Comparison of ENCODE assay signal across 8 mouse cellular contexts in the genomic region with DNA sequence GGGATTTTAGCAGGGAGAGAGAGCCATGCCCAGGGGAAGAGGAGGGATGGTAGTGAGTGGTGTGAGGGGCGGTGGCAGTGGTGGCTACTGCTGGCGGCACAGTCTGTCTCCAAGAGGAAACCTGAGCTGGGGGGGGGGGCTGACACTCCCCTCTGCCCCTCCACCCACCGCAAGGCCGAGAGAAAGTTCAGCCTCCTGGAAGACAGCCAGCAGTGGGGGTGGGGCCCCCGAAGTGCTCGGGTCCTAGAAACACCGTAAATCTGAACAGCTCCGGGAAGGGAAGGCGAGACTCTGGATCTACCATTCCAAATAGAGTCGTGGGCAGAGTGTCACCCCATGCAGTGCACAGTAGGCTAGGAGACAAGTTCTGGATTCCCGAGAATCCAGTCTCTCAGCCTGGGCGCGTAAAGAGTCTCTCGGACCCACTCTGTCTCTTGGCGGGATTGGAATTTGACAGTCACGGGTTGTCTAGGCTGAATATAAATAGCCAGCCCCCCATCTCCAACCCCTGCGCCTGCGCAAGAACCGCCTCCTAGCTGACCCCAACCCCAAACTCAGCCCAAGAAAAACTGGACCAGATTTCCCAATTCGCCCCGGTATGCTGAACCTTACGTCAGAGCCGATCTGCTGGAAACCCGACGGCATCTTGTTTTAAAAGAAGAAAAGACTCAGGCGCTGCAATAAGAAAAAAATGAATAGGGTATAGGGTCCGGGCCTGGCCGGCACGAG. TPM values are rescaled to one million over a fixed set of nuclear protein-coding genes. Genes with fewer than 3 reads are reported as not detected.
DNase-seq lines count a peak whose midpoint lies in the region; ATAC-seq and TF ChIP-seq lines count a peak whose summit lies in the region.

No protein-coding gene starts in this region.

- 3% methylated on average over 29 of the region's 29 CpGs for WGBS in intestine, embryonic 16.5 days
- 9% methylated on average over 29 of the region's 29 CpGs for WGBS in liver, embryonic 16.5 days (ENCODE audit: insufficient replicate concordance)
- WGBS in stomach, postnatal 0 days, result 5% methylated on average over 28 of the region's 29 CpGs

- H3K9ac ChIP-seq in intestine, embryonic 16.5 days (ENCODE audit: low read depth, low read length), result peak overlapping the region; percentile 54
- peak overlapping the region; percentile 80 for H3K9ac ChIP-seq in liver, embryonic 16.5 days (ENCODE audit: low read depth, low read length)
- peak overlapping the region; percentile 63 for H3K9ac ChIP-seq in stomach, postnatal 0 days (ENCODE audit: low read length)

- no peak for TF ChIP-seq CTCF in stomach, postnatal 0 days (IDR thresholded peaks at IDR 0.05; ENCODE audit: low read depth)

- intact Hi-C loops in gastrocnemius, postnatal 36 days (cut with DNase I), result no loop called here

- no peaks in the 10 kb centered on the region for H3K27me3 ChIP-seq in intestine, embryonic 16.5 days (replicated peaks; ENCODE audit: control insufficient read depth, insufficient read depth, low read length)
- peaks cover 7% of the 10 kb centered on the region for H3K27me3 ChIP-seq in liver, embryonic 16.5 days (ENCODE audit: control insufficient read depth, insufficient read depth, low read depth, low read length)
- no peaks in the 10 kb centered on the region for H3K27me3 ChIP-seq in stomach, postnatal 0 days (ENCODE audit: control insufficient read depth, insufficient read depth, low read length)

- peak; percentile 26 for ATAC-seq in intestine, embryonic 16.5 days
- 0 out of 2 replicates have a peak, but pooled peaks have one; percentile 2 for ATAC-seq in liver, embryonic 16.5 days (ENCODE audit: low read depth)
- peak; percentile 39; the same call in 1 of the 2 replicates for ATAC-seq in stomach, postnatal 0 days (ENCODE audit: low FRiP score, low TSS enrichment)

- peak; percentile 58 to 62 for DNase-seq in cerebellum, postnatal 10 days
- no peak for DNase-seq in cerebellum, postnatal 4 days (ENCODE audit: low spot score in 2 of 2)
- DNase-seq in c-Kit-positive CD71-positive TER-119-positive erythroid progenitor cells, embryonic 14.5 days (ENCODE audit: low spot score), result peak; percentile 33
- DNase-seq in gastrocnemius, postnatal 36 days, result peak; percentile 68 to 83
- peak; percentile 51 for DNase-seq in stomach, postnatal 0 days (ENCODE audit: low spot score)
- DNase-seq in natural killer cell, adult 2 months (ENCODE audit: low spot score in 2 of 2), result no peak

- H3K4me2 ChIP-seq in intestine, embryonic 16.5 days (ENCODE audit: low read depth, low read length), result peak overlapping the region; percentile 83
- peak overlapping the region; percentile 94 for H3K4me2 ChIP-seq in liver, embryonic 16.5 days (ENCODE audit: low read depth, low read length)
- peak overlapping the region; percentile 66 for H3K4me2 ChIP-seq in stomach, postnatal 0 days (replicated peaks; ENCODE audit: low read depth)

- no peaks in the 10 kb centered on the region for H3K9me3 ChIP-seq in intestine, embryonic 16.5 days (ENCODE audit: control insufficient read depth, low read length)
- no peaks in the 10 kb centered on the region for H3K9me3 ChIP-seq in liver, embryonic 16.5 days (replicated peaks; ENCODE audit: control insufficient read depth, low read length)
- no peaks in the 10 kb centered on the region for H3K9me3 ChIP-seq in stomach, postnatal 0 days (ENCODE audit: control insufficient read depth, low read length)

- H3K4me3 ChIP-seq in intestine, embryonic 16.5 days (ENCODE audit: low read length), result peak overlapping the region; percentile 53
- peak overlapping the region; percentile 82 for H3K4me3 ChIP-seq in liver, embryonic 16.5 days (ENCODE audit: low read depth, low read length)
- peak overlapping the region; percentile 49 for H3K4me3 ChIP-seq in stomach, postnatal 0 days (ENCODE audit: low read depth, low read length)

- no peaks in the 10 kb centered on the region; the same call in 1 of the 2 replicates for H3K36me3 ChIP-seq in intestine, embryonic 16.5 days (ENCODE audit: control insufficient read depth, insufficient read depth, low read length)
- peaks cover 24% of the 10 kb centered on the region for H3K36me3 ChIP-seq in liver, embryonic 16.5 days (ENCODE audit: control insufficient read depth, insufficient read depth)
- H3K36me3 ChIP-seq in stomach, postnatal 0 days (ENCODE audit: control insufficient read depth, insufficient read depth, low read length), result peaks cover 3% of the 10 kb centered on the region; the same call in 1 of the 2 replicates

- H3K27ac ChIP-seq in intestine, embryonic 16.5 days (ENCODE audit: low read length), result peak overlapping the region; percentile 53
- peak overlapping the region; percentile 89 for H3K27ac ChIP-seq in liver, embryonic 16.5 days (ENCODE audit: low read length)
- peak overlapping the region; percentile 89 for H3K27ac ChIP-seq in stomach, postnatal 0 days (replicated peaks)

- peaks cover 6% of the 10 kb centered on the region for H3K4me1 ChIP-seq in intestine, embryonic 16.5 days (ENCODE audit: control insufficient read depth, insufficient read depth, low read length)
- peaks cover 39% of the 10 kb centered on the region for H3K4me1 ChIP-seq in liver, embryonic 16.5 days (ENCODE audit: control insufficient read depth, low read depth, low read length)
- no peaks in the 10 kb centered on the region for H3K4me1 ChIP-seq in stomach, postnatal 0 days (replicated peaks; ENCODE audit: control insufficient read depth, insufficient read depth)

- TF ChIP-seq EP300 in stomach, postnatal 0 days (optimal IDR thresholded peaks at IDR 0.05), result no peak

RNA-seq across cellular contexts. Expression of gene Slc2a4, which starts 0.5 kb away (rescaled TPM):
- total RNA-seq in gastrocnemius, postnatal 36 days (2021), result 100 to 1,000 TPM; 382 to 407 TPM
- 21.5 and 22.6 TPM in 2 replicates for polyA plus RNA-seq in intestine, embryonic 16.5 days (2015; fragmentation: Nextera tagmentation; extraction: Ambion mirVana)
- 18.4 and 22.6 TPM in 2 replicates for polyA plus RNA-seq in liver, embryonic 16.5 days (2015; fragmentation: Nextera tagmentation; extraction: Ambion mirVana)
- polyA plus RNA-seq in stomach, postnatal 0 days (2015; fragmentation: Nextera tagmentation; extraction: Ambion mirVana), result 36.4 and 40.5 TPM in 2 replicates

RNA-seq across cellular contexts. Expression of gene Ybx2, which starts 11.9 kb away (rescaled TPM):
- 10 to 100 TPM in 1 of 2 experiments, 1 to 10 TPM in 1; 5.4 to 10.6 TPM for total RNA-seq in gastrocnemius, postnatal 36 days (2021)
- 1.3 and 2.1 TPM in 2 replicates for polyA plus RNA-seq in intestine, embryonic 16.5 days (2015; fragmentation: Nextera tagmentation; extraction: Ambion mirVana)
- polyA plus RNA-seq in liver, embryonic 16.5 days (2015; fragmentation: Nextera tagmentation; extraction: Ambion mirVana), result 0.18 TPM in 1 of 2 replicates, not detected in the other
- polyA plus RNA-seq in stomach, postnatal 0 days (2015; fragmentation: Nextera tagmentation; extraction: Ambion mirVana), result 1.4 and 1.7 TPM in 2 replicates

RNA-seq across cellular contexts. Expression of gene Cldn7, which starts 17.1 kb away (rescaled TPM):
- not detected for total RNA-seq in gastrocnemius, postnatal 36 days (2021)
- polyA plus RNA-seq in intestine, embryonic 16.5 days (2015; fragmentation: Nextera tagmentation; extraction: Ambion mirVana), result 1,377 and 1,415 TPM in 2 replicates
- polyA plus RNA-seq in liver, embryonic 16.5 days (2015; fragmentation: Nextera tagmentation; extraction: Ambion mirVana), result 5.4 and 11.7 TPM in 2 replicates
- 119 and 125 TPM in 2 replicates for polyA plus RNA-seq in stomach, postnatal 0 days (2015; fragmentation: Nextera tagmentation; extraction: Ambion mirVana)

RNA-seq across cellular contexts. Expression of gene Eif5a, which starts 25.7 kb away (rescaled TPM):
- total RNA-seq in gastrocnemius, postnatal 36 days (2021), result 100 to 1,000 TPM; 402 to 432 TPM
- 1,478 and 1,683 TPM in 2 replicates for polyA plus RNA-seq in intestine, embryonic 16.5 days (2015; fragmentation: Nextera tagmentation; extraction: Ambion mirVana)
- 1,065 and 1,134 TPM in 2 replicates for polyA plus RNA-seq in liver, embryonic 16.5 days (2015; fragmentation: Nextera tagmentation; extraction: Ambion mirVana)
- polyA plus RNA-seq in stomach, postnatal 0 days (2015; fragmentation: Nextera tagmentation; extraction: Ambion mirVana), result 1,169 and 1,205 TPM in 2 replicates

RNA-seq across cellular contexts. Expression of gene Ctdnep1, which starts 33.5 kb away (rescaled TPM):
- 100 to 1,000 TPM; 171 to 246 TPM for total RNA-seq in gastrocnemius, postnatal 36 days (2021)
- 20.7 and 20.9 TPM in 2 replicates for polyA plus RNA-seq in intestine, embryonic 16.5 days (2015; fragmentation: Nextera tagmentation; extraction: Ambion mirVana)
- polyA plus RNA-seq in liver, embryonic 16.5 days (2015; fragmentation: Nextera tagmentation; extraction: Ambion mirVana), result 7.1 and 7.3 TPM in 2 replicates
- polyA plus RNA-seq in stomach, postnatal 0 days (2015; fragmentation: Nextera tagmentation; extraction: Ambion mirVana), result 13.1 and 14.9 TPM in 2 replicates

Comparison
In these comparisons a context has a peak if more than half of its experiments do, and no peak if none do; other contexts are left out.
1. DNase-seq: peak in cerebellum, postnatal 10 days (2 of 2), c-Kit-positive CD71-positive TER-119-positive erythroid progenitor cells, embryonic 14.5 days (single experiment), gastrocnemius, postnatal 36 days (2 of 2) and stomach, postnatal 0 days (single experiment); none in cerebellum, postnatal 4 days (0 of 2) and natural killer cell, adult 2 months (0 of 2).
2. RNA of gene Cldn7, which starts 17.1 kb away (polyA plus RNA-seq): 1,377 to 1,415 TPM in intestine, embryonic 16.5 days; 119 to 125 TPM in stomach, postnatal 0 days and 5.4 to 11.7 TPM in liver, embryonic 16.5 days; every median in the first group is over 10 times any median in the second.
3. Peak in every context shown above with its lines, with median percentiles within 50 percentile points of each other: ATAC-seq, H3K27ac ChIP-seq, H3K4me2 ChIP-seq, H3K4me3 ChIP-seq and H3K9ac ChIP-seq.